Mouse (Mus musculus) cerebellum, adult 2 months (tissue): ENCODE results near the gene Mtln.

Experiments
- CTCF ChIP-seq: fragments of 200-500 bp; IDR thresholded peaks from 2 replicates; pipeline ENCODE4 v1.5.1; 2011; ENCODE audit warnings: low read depth, mild to moderate bottlenecking, control low read depth, low read length, moderate library complexity, borderline replicate concordance; ENCODE audit not compliant: insufficient read depth
- POLR2A ChIP-seq: fragments of 200-500 bp; IDR thresholded peaks from 2 replicates; pipeline ENCODE4 v1.6.1; 2011; ENCODE audit warnings: low read length, control low read depth, borderline replicate concordance; ENCODE audit not compliant: insufficient read depth

DNA sequence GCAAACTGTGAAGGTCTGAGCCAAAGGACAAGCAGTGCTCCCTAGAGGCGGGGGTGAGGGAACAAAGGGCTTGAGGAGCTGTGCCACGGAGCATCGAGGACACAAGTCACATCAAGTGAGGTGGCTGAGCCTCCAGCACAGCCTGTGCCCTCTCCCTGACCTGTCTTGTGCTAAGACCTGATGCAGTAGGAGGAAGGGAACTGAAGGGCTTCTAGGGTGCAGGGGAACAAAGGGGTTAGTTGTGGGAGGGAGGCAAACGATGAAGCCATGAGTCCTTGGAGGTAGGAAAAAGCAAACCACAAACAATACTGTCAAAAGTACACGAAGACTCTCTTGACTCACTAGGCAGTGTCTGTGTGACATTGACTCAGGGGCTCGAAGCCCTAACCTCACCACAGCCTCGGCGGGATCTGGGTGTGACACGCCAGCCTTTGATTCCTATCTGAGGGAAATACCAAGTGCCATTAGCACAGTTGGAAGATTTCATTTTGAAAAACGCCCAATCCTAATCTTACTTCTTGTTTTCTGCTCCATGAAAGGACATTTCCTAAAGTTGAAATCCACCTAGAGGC, 31.8 kb downstream of the Mtln start:
- no peak for TF ChIP-seq CTCF
- TF ChIP-seq POLR2A, result no peak
